Mouse (Mus musculus) lung, adult 2 months (tissue): Measurements from ENCODE around the gene Osbpl5.

Experiments
- CTCF ChIP-seq: fragments of 200-500 bp; IDR thresholded peaks from 2 replicates; pipeline ENCODE4 v1.5.1; 2011; ENCODE audit warnings: mild to moderate bottlenecking, low read length, control low read depth; ENCODE audit not compliant: insufficient read depth
- POLR2A ChIP-seq: fragments of 200-500 bp; IDR thresholded peaks from 2 replicates; pipeline ENCODE4 v1.6.1; 2011; ENCODE audit warnings: low read depth, mild to moderate bottlenecking, control low read depth, low read length, borderline replicate concordance; ENCODE audit errors: extremely low read depth

GRCm38 (mm10) chr7:143694550-143694949 is 62.2 kb downstream of the Osbpl5 start:
- TF ChIP-seq CTCF = no peak
- no peak for TF ChIP-seq POLR2A
